Mouse (Mus musculus) liver, embryonic 14 days (tissue): ENCODE data around the gene Oard1. TPM values are rescaled to one million over a fixed set of nuclear protein-coding genes. Genes with fewer than 3 reads are reported as not detected.

ENCODE experiments used
- polyA plus RNA-seq: library from polyadenylated mRNA; depleted of rRNA; stranded (reverse); fragments of >200 nt; gene quantifications from 2 replicates; pipeline ENCODE4 v1.2.3, GENCODE M21; 2012; rRNA removed

Oard1 gene
- polyA plus RNA-seq = 30.8 and 34.0 TPM in 2 replicates

DNA sequence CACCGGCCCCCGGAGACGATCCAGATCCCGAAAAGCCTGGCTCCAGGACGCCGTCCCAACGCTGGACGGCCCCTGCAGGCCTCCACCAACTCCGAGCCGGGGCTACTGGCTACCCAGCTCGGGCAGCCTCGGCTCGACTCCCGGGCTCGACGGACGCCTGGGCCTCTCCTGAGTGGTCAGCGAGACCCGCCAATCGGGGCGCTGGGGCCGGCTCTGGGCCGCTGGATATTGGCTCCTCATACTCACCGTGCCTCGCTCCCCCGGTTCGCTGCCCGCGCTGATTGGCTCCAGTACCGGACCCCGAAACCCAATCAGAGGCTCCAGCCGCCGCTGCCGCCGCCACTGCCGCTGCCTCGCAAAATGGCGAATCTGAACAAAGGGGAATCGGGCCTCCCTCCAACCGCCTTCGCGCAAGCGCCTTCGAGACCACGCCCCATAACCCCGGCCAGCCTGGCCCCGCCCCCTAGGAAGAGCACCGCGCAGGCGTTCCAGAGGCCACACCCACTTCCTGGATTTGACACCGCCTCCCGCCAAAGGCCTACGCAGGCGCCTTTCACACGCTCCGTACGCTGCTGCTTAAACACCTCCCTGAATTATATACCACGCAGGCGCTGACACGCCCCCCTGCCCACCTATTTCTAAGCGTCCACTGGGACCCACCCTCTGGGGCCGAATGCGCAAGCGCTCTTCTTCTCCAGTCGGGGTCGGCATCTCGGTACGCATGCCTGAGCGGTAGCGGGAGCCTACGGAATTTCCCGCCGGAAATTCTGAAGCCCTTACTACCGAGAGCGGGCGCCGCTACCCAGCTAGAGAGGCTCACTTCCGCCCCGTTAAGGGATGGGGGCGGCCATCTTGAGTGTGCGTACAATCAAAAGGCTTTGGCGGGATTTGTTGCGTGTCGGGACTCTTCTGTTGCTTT lies at the start of gene Oard1, which contains the start of gene Nfya:
TSS of gene Oard1 (plus strand) at position 635 of the 919 bp plus-strand sequence.
TSS of gene Nfya (minus strand) at position 527 of the 919 bp plus-strand sequence.

DNA sequence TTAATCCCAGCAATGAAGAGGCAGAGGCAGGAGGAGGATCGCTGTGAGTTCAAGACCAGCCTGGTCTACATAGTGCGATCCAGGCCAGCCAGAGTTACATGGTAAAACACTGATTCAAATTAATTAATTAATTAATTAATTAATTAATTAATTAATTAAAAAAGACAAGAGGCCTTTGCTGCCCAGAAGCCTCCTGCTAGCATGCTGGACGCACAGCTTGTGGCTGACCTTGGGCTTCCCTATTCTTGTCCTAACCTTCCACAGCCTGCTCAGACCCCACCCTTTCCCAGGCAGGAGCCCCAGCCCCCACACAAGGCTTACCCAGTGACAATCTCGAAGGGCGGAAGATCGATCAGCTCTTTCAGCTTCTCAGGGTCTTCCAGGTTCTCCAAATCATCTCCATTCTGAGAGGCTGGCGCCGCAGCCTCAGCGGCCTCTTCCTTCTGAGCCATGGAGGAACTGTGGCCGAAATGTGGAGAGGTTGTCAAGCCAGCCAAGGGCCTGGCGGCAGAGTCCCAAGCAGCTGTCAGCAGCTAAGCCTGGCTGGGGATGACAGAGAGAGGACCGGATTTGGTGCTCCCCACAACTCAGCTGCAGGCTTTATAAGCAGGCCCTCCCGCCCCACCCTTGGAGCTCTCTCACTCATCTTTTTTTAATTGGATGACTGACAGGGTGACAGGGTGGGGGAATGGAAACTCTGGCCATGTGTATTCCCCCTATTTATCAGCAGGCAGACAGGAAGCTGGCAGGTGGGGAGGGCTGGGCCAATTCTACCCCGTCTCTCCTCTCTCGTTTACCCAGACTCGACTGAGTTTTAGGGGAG lies 22.6 kb downstream of the Oard1 start, which contains the start of gene Apobec2:
TSS of gene Apobec2 (minus strand) at position 773 of the 823 bp plus-strand sequence.

DNA sequence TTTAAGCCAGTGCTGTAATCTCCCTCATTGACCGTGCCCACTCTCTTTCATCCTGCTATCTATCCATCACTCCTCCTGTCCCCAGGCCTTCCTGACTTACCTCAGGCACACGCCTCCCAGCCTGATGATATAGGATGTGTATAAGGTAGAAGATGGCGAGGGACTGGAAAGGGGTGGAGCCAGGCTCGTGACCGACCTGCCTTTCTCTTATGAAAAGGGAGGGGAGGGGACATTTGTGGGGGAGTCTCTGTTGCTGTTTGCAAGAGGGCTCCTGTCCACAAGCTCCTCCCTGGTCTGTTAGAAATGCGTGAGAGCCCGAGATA lies 41.5 kb downstream of the Oard1 start, which contains the start of gene Tspo2:
TSS of gene Tspo2 (minus strand) at position 170 of the 323 bp plus-strand sequence.

DNA sequence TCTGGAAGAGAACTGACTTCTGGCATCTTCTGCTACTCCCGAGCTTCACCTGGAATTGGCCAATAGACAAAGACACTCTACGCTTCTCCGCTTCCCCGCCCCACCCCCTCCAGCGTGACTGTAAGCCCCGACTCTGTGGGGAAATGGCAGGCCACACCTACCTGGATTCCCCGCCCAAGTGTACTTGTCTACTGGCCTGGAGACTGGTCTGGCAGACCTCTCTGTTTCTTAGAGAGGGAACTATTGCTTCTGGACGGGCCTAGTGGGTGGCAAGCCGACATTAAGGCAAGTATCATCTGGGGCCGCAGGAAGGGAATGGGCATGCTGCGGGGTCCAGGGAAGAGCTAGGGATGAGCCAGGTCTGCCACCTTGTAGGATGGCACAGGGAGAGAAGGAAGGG lies 44.9 kb downstream of the Oard1 start, which contains the start of gene Unc5cl:
TSS of gene Unc5cl (plus strand) at position 214 of the 400 bp plus-strand sequence.

Other genes starting within 250 kb of the Oard1 start
- 0.24 and 0.25 TPM in 2 replicates for gene A530064D06Rik, start 242.7 kb upstream of the Oard1 start, polyA plus RNA-seq
- 0.40 and 0.50 TPM in 2 replicates for gene Trem1, start 177.2 kb upstream of the Oard1 start, polyA plus RNA-seq
- 1.5 and 2.4 TPM in 2 replicates for gene Trem3, start 162.2 kb upstream of the Oard1 start, polyA plus RNA-seq
- gene Treml4, start 145.7 kb upstream of the Oard1 start, polyA plus RNA-seq = 3.8 and 5.1 TPM in 2 replicates
- 10.0 and 11.8 TPM in 2 replicates for gene Treml2, start 110.5 kb upstream of the Oard1 start, polyA plus RNA-seq
- 1.7 and 2.1 TPM in 2 replicates for gene B430306N03Rik, start 93.9 kb upstream of the Oard1 start, polyA plus RNA-seq
- 2.4 and 3.3 TPM in 2 replicates for gene Trem2, start 63.6 kb upstream of the Oard1 start, polyA plus RNA-seq
- gene Treml1, start 50.1 kb upstream of the Oard1 start, polyA plus RNA-seq = 16.0 and 16.5 TPM in 2 replicates
- gene Nfya, start 108 bp upstream of the Oard1 start, polyA plus RNA-seq = 29.1 and 32.4 TPM in 2 replicates
- 0.22 and 1.00 TPM in 2 replicates for gene Apobec2, start 22.9 kb downstream of the Oard1 start, polyA plus RNA-seq
- gene Tspo2, start 41.5 kb downstream of the Oard1 start, polyA plus RNA-seq = 159 and 194 TPM in 2 replicates
- 3.9 and 4.6 TPM in 2 replicates for gene Unc5cl, start 44.9 kb downstream of the Oard1 start, polyA plus RNA-seq